Mouse (Mus musculus) spleen, postnatal 14 days (tissue): ENCODE results near the gene Sash1.

Experiments
- DNase-seq, 2 experiments: peaks; one replicate each; pipeline ENCODE4 v3.0.0; 2021 to 2022; ENCODE audit warnings: low spot score in 2 of 2

The Sash1 gene

DNA sequence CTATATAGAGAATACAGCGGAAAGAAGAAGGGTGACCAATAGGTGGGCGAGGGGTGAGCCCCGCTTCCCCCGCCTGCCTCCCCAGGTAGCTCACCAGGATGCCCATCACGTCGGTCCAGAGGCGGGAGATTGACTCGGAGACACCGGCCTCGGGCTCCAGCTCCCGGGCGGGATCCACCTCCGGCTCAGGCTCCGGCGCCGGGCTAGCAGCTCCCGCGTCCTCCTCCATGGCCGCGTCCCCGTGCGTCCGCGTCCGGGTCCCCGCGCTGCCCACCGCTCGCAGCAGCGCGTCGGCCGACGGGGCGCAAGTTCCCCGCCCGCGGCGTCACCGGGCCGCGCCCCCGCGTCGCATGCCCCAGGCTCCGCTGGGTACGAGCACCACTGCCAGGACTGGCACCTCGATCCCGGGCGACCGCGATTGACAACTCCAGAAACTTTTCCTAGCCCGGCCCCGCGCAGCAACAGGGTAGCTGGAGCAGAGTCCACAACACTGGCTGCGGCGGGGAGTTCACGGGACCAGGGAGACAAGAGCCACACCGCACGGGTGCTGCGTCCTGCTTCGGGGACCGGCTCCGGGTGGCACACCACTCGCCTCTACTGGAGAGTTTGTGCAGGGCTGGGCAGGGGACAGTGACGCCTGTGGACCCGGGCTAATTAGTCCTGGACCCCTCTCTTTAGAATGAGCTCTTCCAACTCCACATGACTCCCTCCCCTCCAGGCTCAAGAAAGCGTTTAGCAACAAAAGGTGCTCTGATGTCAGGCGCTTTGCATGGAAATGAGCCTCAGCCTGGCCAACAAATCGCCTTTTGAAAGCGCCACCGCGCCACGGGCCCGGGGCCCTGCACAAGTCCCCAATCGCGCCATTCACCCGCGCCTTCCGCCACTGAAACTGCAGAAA, at the start of gene Sash1:
Gene Sash1 (minus strand): TSS at position 441 of the 898 bp plus-strand sequence.
- peak; percentile 10 to 15 for DNase-seq

DNA sequence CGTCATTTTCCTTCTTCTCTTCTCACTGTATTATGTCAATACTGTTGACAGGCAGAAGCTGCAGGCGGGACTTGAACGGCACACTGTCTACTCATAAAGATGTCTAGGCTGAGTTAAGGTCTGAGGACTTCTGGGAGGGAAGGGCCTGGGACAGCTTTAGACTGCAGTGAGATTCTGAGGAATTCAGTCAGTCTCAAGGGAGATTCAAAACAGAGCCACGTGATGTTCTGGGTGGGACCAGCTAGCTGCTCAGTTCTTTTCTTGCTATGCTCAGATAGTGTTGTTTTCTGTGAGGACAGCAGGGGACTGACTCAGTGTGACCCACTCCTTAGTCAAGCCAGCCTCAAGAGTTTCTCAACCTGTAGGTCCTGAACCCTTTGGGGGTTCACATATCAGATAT, 49.7 kb upstream of the Sash1 start:
- no peak for DNase-seq

DNA sequence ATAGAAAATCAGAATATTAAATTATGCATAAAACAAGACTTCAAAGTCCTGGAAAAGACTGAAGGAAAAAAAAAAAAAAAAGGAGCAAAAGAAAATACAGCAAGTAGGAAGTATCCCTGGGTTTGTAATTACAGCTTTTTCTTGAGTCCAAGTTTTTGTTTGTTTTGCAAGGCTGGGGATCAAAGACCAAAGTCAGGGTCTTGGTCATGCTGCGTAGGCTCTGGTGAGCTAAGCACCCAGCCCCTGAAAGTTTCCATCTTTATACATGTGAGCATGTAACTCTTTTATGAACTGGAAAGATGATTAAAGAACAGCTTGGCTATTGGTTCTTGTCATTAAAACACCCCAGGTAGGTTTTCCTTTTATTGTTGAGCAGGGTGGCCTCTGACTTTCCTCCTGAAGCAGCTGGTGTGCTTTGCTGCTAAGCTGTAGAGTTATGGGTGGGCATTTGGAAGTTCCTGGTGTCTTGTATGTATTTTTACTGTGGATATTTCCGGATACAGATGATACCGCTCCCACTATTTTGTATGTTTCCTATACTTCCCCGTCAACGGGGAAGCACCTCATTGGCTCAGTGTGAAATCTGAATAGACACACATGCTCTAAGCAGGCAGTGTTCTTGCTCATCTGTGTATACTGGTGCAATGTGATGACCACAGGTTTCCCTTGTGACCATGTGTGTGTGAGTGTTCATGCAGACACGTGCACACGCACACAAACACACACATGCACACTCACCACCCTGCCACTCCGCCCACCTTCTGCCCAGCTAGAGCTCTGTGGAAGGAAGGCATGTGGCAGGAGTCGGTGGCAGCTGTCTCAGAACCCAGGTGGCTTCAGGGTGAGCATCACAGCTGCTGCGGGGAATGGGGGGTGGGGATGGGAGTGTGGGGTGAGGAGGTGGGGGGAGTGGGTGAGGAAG, 47.8 kb upstream of the Sash1 start:
- DNase-seq: no peak

DNA sequence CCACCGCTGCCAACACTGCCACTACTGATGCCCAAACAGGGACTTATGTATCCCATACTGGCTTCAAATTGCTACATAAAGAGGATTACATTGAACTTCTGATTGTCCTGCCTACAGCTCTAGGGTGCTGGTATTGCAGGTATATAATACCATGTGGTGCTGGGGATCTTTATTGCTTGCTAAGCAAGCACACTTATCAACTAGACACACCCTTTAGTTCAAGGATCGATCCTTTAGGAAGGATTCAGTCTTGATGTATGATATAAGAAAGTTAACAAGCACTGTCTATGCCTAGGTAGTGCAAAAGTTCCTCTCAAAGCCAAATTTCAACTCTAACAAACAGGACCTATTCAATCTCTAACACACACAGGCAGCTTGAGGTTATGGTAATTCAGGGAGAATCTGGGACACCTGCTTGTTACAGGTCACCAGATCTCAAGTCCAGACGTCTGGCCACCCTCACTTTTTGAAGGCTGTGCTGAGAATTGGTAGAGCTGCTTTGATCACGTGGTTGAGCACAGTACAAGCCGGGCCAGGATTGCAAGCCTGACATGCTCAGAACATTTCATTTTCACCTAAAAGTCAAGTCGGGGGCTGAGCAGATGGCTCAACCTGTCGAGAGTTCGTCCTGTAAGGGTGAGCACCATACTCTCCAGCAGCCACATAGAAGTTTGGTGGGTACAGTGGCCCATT, 45.8 kb upstream of the Sash1 start:
- no peak for DNase-seq

DNA sequence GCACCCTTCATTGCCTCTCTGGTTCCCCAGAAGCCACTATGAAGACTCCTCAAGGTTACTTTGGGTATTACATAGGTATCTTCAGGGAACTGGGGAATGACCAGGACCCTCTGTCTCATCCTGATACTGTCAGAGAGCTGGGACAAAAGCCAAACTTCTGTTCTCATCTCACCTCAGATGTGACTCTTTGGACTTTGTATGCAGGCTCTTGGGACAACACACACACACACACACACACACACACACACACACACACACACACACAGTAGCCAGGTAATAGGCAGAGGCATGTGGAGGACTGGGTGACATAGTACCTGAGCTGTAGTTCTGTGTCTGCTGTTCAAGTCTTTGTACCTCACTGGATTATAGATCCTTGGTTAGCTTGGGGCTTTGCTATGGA, 44.8 kb upstream of the Sash1 start:
- no peak for DNase-seq

DNA sequence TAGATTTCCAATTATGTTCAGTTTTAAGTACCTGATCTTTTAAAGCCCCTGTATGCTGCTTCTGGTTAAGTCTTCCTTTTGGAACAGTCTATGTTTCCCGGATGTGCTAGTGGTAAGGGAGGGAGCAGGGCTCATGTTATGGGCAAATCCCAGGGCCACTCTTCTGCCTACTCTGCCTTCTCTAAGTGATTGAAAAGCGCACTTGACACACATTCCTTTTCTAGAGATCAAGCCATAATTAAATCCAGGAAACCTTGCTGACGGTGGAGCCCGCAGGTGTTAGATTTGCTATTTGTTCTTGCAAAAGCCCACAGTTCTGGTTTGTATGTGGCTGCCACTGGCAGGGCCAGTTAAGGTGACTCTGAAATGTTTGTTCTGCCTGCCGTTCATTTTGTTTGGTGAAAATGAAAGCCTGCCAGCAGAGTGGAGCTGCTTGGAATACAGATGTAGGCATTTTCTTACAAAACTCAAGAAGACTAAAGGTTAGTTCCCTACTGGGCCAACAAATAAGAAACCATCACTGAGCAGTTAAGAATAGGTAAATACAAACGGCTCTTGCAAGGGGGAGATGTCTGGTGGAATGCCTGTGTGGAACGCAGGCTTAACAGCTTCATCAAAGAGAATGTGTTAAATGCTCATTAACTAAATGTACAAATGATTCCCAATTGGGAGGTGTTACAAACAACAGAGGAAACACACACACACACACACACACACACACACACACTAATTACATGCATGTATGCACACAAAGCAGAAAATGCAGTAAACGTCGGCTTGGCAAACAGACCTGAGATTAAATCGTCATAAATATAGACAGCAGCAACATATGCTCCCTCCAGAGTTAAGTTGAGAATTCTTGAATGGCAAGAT, 43.1 kb upstream of the Sash1 start:
- no peak for DNase-seq

DNA sequence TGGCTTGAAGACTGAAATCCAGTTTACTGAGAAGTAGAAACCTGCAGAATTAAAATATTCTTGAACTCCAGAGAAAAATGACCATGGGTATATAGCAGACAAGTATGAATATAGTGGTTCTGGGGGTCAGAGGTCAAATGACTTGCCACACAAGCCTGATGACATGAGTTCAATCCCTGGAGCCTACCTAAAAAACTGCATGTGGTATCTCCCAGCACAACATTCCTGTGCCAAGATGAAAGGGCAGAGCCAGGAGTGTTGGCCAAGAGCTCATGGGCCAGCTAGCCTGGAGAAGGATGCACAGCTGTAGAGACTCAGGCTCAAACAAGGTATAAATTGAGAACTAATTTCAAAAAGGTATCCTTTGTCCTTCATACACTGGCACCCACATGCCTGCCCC, 42.4 kb upstream of the Sash1 start:
- DNase-seq: no peak

DNA sequence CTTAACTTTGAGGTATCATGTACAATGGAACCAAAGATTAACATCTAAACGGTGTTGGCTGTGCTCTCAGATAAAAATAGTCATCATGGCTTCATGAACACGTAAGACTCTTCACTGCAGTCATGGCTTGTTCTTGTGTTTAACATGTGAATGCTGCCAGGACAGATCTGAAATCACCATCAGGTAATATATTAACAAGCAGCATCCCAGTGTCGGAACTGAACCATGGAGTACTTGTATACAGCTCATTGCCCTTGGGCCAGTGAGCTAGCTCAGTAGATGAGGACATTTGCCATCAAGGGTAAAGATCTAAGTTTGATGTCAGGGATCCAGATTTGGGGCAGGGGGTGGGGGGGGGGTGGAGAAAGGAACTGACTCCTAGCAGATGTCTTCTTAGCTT, 41.0 kb upstream of the Sash1 start:
- DNase-seq: no peak

DNA sequence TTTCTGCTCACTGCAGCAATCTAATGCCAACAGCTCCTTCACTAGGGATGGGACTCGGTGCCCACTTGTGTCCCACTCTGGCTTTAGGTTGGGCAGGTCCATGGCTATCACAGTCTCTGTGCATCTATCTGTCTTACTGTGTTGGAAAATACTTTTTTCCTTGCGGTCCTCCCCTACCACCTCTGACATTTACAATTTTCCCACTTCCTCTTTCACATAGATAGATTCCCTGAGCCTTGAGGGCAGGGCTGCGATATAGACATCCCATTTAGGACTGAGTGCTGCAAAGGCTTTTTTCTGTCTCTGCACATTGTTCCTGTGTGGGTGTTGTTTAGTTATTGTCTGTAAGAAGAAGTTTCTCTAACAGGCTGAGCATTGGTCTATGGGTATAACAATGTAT, 40.4 kb upstream of the Sash1 start:
- DNase-seq: no peak

DNA sequence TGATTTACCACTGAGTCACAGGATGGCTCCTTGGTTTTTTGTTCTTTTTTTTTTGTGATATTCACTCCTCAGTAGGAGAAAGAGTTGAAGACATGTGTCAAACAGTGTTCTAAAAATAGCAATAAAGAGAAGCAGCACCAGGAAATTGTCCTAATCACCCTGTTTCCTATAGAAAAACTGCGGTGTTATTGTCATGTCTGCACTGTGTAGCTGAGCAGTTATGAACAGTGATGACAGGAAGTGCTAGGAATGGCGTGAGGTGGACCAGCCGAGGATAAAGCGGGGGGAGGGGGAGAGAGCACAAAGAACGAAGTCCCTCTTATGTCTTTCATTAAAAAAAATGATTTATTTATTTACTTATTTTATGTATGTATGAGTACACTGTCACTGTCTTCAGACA, 39.4 kb upstream of the Sash1 start:
- DNase-seq: no peak

DNA sequence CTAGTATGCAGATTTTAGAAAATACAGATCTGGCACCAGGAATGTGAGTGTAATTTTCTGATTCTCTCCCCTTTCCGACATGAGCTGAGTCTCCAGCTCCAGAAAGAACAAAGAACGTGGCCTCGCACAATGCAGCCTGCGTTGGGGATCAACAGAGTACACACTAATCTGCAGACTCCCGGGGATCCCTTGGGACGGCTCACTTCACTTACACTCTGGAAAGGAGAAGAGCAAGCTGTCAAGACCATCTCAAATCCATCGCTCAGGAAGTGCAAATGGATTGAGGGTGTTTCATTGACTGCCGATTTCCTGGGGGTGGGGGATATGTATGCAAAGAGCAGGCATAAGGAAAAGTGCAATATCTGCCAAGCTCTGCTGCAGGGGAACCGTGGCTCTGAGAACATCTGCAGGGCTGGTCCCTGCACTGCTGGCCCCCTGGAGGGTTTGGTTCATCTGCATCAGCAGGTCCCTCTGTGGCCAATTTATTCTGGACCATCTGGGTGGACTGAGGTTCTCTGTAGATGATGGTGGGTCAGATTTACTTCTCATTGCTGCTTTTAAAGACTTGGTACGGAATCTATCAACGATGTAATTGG, 35.3 kb upstream of the Sash1 start:
- no peak for DNase-seq

DNA sequence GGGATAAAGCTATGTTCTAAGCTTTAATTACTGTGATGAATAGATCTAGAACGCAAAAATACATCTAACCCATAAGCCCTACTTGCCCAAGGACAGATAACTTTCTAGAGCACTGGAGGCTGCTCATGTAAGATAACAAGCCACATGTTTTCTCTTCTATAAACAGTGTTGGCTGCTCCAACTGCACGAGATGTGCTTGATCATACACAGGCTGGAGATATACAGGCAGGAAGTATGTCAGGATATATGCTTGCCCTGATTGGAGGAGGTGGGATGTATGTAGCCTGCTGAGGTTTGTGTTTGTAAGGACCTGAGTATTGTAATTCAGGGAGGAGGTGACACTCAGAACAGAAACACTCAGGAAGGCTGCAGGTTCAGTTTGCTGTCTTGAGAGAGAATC, 31.9 kb upstream of the Sash1 start:
- DNase-seq: no peak

DNA sequence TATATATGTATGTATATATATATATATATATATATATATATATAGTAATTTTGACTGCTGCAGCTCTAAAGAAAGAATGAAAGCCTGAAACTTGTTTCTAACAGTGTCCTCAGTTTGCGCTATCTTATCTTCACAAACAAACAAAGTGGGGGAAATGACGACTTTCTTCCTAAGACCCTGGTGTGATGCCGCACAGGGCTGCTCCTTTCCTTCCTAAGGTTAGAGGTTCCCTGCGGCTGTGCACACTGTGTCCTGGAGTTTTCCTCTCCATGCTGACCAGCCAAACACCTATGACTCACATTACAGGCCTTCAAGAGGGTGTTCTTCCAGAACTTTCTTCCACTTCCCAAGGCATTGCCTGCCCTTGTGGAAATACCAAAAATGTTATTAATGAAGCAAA, 31.5 kb upstream of the Sash1 start:
- DNase-seq: no peak

DNA sequence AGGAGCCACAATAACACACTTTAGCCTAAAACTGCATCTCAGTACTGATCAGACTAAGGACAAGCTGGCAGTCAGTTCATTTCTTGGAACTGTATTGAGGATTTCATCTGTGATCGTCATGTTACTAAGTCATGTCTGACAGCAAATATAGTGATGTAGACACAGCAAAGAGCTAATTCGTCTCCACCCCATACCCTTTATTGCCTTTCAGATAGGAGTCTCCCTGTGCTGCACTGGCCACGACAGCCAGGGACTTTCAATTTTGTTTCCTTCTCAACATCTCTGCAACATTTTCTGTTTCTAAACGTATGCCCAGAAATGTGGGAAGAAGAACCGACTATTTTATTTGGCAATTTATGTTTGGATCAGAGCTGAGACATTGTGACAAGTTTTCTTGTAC, 29.9 kb upstream of the Sash1 start:
- no peak for DNase-seq

DNA sequence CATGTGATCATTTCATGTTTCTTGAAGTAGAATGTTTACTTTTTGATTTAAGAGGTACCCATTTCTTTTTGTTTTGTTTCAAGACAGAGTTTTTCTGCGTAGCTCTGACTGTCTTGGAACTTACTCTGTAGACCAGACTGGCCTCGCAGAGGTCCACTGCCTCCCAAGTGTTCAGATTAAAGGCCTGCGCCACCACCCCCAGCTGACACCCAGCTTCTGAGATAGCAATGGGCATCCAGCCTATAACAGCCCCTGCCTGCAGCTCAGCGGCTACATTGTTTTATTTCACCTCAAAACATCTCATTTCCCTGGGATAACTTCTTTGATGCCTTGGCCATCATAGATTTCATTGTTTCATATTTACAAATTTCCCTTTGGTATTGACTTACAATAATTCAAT, 28.0 kb upstream of the Sash1 start:
- DNase-seq: no peak

DNA sequence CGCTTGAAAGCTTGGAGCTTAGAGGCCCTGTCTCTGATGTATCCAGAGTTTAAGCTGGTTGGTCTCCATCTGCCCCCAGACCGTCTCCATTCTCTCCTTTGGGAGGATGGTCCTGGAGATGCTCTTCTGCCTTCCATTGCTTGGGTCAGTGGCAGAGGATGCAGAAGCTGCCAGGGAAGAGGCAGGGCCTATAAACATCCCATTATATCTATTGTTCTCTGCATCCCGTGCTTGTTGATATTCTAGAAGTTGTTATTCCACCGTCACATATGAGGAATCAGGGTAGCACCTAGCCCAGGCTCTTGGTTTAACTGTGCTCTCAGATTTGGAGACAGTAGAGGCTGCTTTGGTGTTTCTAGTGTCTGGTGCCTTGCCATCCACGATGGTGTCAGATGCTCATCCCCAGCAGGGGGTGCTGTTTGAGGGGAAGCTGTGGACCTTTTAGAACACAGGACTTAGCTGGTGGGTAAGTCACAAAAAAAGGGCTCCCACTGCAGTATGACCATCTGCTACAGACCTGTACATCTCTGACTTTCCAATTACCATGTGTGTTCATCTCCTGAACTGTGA, 26.9 kb upstream of the Sash1 start:
- peak; percentile 13 to 23 for DNase-seq

DNA sequence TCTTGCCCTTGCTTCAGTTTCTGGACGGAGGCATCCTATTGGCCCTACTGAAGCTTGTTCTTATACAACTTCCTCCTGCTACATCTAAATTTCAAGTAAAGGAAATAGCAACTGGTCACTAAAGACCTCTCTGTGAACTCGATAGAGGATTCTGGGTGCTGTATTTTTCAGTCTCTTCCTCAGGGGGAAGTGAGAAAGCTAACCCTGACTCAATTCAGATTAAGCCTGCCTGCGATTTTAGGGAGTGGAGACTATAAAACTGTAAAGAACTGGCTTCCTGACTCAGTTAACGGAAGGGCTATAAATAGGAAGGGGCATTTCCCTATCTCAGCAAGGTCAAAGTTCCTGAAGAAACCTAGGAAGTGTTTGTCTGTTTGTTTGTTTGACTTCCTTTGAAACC, 26.3 kb upstream of the Sash1 start:
- DNase-seq: no peak

DNA sequence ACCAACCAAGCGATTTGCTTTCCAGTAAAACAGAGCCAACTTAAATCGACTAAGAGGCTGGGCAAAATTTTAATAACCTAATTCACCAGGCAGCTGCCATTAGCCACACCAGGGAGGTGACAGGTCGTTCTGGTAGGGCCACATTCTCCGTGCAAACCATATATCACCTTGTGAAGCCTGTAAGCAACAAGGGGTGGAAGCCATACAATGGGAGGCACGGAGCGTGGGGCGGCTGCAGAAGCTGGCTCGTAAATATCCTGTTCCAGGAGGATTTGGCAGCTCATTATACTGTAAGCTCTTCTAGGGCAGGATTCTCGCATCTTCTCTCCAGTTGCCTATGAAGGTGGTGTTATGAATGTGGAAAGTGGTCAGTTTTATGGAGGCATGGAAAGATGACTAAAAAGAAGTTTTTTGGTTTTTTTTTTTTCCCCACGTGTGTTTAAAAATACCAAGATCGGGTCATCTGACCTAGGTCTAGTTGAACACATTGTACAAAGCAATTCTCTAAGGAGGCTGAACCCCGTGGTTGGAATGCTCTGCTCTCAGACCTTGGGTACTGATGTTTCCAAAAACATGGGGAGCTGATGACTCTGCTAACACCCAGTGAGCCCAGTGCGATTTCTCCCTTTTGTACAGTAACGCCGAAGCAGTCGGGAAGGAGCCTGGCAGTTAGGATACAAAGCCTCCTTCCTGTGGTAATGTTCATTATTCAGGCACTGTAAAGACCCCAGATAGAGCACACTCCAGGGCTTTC, 24.5 kb upstream of the Sash1 start:
- DNase-seq: no peak

DNA sequence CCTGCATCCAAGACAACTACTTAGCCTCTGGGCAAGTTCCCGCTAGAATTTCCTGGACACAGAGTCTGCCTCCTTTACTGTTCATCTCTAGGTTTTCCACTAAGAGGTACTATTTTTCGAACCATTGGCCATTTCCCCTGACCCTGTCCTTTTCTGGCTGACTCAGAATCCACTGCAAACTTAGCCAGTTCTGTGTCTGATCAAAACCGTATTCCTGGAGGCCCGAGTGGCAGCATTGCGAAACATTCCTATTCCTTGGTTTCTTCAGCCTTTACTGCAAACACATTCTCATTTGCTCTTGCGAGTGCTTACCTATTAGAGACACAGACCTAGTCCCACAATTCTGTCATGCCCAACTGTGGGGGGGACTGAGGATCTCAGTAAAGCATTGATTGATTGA, 17.2 kb upstream of the Sash1 start:
- DNase-seq: no peak

DNA sequence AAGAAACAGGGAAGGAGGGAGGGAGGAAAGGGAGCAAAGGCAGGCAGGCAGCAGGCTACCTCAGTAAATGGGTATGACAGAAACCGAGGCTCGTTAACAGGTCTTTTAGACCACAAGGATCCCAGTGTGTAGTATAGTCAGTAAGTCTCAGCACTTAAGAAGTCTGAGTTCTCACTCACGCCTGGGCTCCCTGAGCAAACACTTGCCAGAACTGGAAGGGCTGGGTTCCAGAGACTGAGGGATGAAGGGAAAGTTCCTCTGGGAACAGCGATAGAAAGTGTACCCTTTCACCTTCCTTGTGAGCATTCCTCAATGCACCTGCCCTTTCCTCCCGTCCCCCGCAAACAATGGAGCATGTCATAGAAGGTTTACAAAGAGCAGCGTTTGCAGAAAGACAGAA, 16.5 kb upstream of the Sash1 start:
- no peak for DNase-seq
